Mouse (Mus musculus) ovary, adult 18-20 months (tissue): ENCODE data around the gene Dapl1.
A peak's percentile ranks its signal among the peaks of the same experiment; 100 is the strongest.

Source experiments
- DNase-seq: peaks from one replicate; pipeline ENCODE4 v3.0.0; 2022; ENCODE audit warnings: low spot score, mixed read lengths

Gene Dapl1

DNA sequence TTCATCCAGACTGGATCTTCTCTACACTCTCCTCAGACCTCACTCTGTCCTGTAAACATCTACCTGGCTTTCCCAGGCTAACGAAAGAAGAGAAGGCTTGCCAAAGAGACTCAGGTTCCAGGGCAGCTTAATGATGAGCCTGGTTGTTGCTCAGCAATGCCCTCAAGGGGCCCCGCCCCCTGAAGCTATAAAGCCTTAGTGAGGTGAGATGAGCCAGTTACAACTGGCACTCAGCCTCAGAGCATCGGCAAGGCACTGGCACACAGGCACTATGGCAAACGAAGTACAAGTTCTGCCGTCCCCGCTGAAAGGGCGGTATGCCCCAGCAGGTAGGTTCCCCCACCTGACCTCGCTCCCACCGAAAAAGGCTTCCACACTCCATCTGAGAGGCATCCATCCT lies at the start of gene Dapl1:
Gene Dapl1 (plus strand): TSS at position 216 of the 400 bp plus-strand sequence.
- no peak for DNase-seq

DNA sequence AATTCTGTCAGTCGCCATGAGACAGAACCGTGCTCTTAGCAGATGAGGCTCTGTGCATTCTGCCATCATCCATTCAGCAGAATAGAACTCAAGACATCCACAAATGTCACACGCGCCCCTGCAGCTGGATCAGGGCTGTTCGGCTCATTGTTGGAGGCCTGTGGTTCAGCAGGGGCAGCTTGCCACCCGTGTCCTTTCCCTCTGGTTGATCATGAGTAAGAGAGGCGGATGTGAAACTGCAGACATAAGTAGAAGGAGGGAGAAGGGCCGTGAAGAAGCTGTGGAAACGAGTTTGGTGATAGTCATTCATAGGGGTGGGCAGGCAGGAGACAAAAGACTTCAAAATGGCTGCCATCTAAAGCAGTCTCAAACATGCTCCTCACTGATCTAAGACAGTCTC lies 49.6 kb upstream of the Dapl1 start:
- DNase-seq = no peak

DNA sequence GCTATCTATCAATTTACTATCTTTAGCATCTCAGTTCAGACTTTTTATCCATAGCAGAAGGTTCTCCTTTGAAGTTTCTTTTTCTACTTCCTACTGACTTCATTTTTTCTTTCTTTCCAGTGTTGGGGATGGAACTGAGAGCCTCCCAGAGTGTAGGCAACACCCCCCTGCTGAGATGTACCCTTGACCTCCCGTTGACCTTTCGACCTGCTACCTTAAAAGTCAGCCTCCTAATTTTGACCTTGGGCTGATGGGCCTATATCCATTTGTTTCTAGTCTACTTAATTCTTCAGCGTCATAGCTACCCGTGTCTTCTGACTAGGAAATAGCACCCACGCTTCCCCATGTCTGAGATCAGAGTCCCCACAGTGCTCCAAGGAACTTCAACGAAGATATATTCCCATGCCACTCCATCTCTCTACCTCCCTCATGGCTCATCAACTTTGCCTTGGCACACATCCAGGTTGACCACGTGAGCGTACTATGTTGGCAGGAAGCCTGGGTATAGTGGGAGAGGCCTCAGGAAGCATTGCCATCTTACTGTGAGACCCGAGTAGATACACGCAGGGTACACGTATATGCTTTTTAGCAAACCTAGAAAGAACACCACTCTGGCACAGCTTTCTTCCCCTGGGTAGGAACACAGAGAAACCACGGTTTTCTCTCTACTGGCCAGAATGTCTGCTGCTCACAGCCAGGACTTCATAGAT lies 46.6 kb upstream of the Dapl1 start:
- peak; percentile 77 for DNase-seq

DNA sequence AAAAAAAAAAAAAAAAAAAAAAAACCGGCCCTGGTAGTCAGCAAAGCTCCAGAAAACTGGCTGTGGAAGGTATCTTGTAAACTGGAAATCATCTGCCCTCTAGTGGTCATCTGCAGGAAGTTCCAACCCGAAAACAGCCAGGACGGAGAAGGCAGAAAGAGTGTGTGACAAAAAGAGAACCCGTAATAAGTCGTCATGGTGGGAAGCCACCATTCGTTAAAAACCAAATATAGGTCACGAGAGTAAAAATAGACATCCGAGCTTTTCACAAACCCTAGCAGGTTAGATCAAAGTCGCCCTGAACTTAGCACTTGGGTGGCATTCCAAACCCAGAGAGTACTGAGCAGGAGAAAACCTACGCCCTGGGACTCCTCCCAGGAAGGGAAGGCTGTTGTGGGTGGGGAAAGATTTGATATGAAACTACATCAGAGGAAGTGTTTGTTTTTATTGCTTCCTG lies 45.9 kb upstream of the Dapl1 start:
- DNase-seq = peak; percentile 61

DNA sequence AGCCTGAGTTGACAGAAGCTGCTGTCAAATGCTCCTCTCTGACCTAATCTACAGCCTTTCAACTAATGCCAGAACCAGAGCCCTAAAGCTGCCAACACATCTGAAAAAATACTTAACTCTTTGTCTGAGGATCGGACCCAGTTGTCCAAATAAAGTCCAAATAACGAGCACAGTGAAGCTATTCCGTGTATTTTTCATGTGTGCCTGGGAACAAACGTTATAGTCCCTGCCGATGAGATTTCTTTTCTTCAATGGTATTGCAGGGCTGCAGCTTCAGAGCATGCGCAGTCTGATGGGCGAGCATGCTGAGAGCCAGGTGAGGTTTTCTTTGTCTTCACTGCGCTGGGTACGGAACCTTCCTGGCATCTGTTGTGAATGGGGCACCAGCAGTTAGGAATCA lies 44.6 kb upstream of the Dapl1 start:
- DNase-seq = no peak

DNA sequence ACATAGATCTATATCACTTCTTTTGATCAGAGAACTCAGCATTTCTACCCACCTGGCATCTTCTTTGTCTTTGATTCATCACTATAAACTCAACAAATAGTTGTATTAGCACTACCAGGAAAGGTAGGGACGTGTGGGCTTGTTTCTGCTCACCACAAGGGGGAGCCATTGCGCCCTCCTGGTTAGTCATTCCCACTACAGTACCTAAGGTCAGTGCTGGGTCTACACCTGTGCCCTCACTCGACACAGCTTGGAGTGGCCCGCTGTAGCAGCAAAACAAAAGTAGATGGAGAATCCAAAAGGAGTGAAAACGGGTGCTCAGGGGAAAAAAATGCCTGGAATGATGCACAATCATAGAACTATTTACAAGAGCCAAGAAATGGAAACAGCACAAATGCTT lies 44.0 kb upstream of the Dapl1 start:
- DNase-seq = no peak

DNA sequence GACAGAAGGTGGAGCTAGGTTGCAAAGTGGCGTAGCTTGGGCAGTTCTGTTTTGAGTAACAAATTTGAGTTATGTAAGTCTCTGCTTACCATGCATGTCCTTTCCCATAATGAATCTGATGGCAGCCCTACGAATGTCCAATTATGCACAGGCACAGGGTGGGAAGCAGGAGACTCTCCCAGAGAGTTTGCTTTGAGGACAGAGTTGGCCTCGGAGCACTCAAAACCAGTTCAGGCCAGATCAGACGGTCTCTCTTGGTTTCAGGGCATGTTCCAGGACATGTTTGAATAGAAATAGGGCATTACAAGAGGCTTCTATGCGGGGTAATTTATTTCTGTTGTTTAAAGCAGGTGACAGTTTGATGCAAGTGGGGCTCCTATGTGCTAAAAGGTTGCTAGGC lies 42.8 kb upstream of the Dapl1 start:
- DNase-seq = no peak

DNA sequence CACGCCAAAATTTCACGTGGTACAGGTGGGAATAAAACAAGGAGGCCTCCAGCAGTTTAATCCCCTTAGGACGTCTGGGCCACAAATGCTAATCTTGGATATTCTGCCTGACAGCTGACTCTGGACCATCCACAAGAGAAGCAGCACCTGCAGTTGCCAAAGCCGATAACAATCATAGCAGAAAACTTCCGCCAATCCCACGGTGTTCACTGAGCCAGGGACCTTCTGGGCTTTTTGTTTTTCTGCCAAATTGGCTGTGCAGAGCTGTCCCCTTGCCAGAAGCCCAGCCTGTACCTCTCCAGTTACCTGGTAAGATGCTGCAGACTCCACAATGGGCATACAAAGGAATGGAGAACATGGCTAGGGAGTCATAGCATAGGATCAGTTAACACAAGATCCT lies 37.8 kb upstream of the Dapl1 start:
- no peak for DNase-seq

DNA sequence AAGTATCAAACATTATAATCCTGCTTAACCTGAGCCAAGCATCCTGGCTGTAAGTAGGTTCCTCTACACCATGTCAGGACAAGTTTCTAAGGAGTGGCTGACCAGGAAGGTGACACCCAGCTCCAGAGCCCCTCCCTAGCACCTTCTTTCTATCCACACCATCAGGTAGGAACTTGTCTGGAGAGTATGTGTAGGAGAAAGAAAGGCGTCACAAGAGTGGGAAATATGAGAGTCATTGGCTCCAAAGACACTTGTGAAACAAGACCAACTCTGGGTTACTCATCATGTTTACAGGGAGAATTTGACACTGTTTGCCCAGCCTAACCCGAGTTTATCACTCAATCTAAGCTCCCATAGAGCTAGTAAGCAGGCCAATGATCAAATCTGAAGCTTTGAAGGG lies 36.7 kb upstream of the Dapl1 start:
- DNase-seq = no peak

DNA sequence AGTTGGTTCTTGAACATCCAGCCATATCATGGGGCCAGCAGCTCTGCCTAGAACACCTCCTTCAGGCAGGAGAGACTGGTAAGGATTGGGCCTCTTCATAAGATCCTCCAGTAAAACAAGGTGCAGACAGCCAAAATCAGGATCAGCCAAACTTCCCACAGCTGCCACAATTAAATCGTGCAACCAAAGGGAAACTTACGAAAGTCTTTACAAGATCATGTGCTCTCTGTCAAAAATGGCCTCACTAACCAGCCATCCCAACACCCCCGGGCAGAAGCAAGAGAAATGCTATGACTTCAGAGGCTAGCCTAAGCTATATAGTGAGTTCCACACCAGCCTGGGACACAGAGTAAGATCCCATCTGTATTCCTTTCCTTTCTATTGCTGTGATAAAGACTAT lies 35.9 kb upstream of the Dapl1 start:
- no peak for DNase-seq

DNA sequence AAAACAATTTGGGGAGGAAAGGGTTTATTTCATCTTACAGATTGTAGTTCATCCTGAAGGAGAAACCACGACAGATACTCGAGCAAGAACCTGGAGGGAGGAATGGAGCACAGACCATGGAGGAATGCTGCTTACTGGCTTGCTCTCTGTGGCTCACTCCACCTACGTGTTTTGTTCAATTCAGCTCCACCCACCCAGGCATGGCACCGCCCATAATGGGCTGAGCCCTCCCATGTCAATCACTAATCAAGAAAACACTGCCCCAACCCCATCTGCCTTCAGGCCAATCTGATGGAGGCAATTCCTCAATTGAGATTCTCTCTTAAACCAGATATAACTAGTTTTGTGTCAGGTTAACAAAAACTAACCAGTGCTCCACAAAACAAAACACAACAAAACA lies 35.5 kb upstream of the Dapl1 start:
- no peak for DNase-seq

DNA sequence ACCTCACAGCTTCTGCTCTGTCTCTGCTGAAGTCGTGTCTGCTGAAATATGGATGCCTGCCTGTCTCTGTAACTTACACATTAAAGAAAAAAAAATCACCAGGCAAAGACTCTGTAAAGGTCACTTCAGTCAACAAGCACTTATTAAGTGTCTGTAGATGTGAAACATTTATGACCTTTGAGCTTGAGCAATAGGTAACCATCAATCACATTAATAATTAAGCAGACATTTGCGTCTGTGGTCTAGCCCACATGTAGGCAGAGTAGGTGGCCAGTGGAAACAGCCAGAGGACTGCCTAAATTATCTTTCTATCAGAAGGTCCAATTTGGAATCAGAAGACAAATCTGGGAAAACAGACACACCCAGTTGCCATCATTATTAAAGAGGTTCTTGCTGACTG lies 32.8 kb upstream of the Dapl1 start:
- DNase-seq = no peak

DNA sequence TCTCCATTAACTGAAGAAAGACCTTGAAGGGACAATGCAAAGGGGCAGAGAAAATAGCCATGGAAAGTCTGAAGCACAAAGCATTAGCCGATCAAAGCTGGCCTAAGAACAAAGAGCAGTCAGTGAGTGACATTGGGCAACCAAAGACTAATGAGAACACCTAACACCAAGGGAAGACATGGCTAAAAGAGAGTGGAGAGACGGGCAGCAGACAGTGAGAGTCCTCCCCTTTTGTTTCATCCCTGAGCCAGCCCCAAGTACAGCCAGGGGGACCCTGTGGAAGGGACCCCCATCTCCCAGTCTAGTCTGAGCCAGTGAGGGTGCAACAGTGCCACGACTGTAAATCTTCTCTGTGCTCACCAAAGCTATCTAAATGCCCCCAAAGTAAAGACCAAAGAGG lies 32.4 kb upstream of the Dapl1 start:
- DNase-seq = no peak

DNA sequence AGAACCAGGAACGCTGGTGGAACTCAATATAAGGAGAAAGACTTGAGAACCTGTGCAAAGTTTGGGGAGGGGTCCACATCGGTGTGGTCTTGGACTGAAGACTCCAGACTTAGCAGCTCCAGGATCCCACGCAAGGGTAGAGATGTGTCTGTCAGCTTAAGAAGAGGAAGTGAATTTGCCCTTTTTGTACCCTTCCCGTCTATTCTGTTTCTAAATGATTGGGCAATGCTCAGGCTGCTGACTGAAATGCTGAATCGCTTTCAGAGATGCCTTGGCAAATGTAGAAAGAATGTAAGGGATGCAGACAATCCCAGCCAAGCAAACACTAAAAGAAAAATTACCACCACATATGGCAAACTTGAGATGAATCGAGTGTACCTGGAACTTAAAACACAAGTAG lies 22.4 kb upstream of the Dapl1 start:
- DNase-seq = no peak

DNA sequence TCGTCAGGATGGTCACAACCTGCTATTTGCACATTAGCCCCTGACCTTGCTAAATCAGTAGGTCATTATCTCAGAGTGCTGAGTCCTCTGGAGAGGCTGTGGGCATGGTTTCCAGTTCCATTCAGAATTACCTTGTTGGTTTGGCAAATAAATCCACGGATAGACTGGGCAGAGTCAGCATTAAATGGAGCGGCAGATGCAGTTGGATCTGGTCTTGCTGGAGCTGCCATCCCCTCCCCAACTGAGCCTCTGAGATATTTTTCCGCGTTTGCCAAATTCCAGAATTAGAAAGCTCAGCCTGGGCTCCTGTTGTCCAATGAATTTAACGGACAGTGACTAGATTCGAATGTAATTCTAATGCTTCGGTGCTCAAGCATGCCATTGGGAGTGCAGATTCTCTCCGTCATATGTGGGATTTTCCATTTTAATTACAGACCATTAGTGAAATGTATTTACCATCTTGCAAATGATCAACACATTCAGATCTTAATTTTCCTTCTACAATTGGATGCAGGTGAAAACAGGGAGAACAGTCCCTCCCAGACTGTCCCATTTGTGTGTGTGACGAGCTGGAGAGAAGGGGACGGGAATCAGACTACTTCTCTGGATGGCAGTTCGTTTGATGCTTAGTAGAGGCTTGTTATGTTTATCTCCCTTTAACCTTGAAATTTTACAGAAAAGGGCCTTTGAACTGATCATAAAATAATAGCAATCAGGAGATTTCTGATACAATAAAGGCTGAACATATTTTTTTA lies 20.8 kb upstream of the Dapl1 start:
- DNase-seq = no peak

DNA sequence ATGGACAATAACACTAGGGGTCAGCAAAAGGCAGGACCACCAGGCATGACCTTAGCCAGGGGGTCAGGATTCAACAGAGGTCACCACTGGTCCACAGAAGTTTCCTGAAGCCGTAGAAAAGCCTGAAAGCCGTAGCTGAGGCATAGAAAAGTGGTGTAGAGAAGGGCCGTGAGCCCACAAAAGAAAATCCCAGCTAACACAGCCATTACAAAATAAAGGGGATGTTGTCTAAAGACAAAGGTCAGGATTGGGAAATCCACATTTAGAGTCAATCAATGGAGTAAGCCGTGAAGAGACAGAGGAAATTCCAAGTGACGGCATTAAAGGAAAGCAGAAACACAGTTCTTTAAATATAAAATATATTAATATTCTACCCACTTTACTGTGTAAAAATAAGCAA lies 18.8 kb upstream of the Dapl1 start:
- DNase-seq = no peak

DNA sequence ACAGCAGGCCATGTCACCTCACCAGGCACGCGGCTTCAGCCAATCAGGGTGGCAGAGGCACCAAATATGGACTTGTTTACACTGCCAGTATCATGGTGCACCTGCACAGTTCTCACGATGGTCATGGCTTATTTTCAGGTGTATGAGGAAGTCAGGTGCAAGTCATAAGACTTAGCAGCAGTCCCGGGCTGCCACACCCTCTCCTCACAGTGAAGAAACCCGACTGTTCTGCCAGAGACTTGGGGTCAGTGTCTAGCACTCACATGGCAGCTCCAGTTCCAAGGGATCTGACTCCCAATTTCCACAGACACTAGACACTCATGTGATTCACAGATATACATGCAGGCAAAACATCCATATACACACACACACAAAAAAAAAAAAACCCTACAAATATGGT lies 18.1 kb upstream of the Dapl1 start:
- no peak for DNase-seq

DNA sequence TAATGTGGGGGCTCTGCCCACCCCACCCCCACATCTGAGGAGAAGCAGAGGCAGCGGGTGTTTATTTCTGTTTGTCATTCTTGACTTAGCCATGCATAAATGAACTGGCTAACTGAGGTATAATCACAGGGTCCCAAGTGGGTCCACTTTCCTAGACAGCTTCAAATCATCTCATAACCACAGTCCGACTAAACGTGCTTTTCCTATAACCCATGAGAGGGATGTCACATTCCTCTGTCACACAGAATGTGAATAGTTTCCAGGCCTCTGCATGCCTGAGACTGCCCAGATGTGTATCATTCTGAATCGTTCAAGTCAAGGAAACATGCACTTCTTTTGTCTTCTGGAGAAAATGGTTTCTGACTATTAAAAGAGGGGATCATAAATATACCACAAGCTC lies 17.4 kb upstream of the Dapl1 start:
- no peak for DNase-seq

DNA sequence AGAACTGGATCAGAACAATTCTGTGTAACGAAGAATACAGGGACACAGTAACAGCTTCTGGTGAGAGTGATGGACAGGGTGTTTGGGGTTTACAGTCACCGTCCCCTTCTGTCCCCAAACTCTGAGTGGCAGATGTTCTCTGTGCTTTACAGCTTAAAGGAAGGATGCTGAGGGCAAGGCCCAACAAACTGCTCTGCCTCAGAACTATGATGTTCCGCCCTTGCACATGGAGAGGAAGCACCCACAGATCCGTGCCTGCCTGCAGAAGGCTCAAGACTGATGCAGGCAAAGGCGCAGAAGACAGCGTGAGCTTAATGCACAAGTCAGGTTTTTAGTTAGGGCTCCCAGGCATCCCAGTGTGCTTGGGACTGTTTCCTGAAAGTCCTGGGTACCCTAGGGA lies 16.5 kb upstream of the Dapl1 start:
- no peak for DNase-seq

DNA sequence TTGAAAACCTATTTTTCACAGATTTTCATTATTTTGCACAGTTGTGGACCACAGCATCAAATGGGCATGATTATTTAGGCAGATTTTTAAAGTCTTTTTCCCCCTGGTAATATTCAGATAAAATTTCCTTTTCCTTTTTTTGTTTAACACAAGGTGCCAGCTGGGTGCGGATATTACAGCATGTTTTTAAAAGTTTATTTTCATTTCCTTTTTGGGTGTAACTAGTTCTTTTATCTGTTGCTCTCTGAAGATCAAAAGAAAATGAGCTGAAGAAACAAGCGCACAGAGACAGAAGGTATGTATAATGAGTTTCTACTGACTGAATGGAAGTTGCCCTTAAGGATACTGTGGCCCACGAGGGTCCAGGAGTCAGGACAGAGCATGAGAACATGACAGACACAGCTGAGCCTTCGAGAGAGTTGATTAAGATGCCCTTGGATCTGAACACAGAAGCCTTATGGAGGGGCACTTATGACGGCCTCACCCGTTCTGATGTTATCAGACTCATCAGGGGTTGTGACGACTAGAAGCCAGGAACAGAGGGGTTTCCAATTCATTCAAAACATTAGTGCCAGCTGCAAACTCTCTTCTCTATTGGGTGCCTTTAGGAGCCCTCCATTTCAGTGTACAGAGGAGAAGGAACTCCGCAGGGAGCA lies 14.7 kb upstream of the Dapl1 start:
- no peak for DNase-seq

DNA sequence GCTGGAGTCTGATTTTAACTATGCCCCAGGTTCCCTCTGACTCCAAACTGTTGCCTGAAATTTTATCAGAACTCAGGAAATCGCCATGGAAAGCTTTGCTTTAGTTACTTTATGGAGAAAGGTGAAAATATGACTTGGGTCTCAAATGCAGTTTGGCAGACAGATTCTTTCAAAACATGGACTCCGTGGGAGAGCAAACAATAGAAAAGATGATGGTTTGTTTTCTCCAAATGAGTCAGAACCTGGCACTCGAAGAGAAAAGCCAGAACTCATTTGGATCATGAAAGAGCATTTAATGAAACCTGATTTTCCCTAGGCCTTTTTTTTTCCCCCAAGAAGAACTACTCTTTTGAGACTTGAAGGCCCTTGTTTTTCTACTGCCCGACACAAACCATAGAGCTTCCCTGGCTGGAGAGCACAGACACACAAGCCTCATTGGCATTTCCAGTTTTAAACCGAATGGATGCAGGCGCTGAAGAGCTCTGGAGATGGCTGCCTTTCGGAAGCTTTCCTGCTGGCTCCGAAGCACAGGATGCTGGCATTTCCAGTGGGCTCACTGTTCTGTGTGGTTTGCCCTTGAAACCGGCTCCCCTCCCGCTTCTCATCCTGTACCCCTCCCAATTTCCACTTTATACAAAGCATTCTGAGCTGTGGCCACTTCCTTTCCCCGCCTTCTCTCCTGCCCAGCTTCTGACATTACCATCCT lies 14.0 kb upstream of the Dapl1 start:
- no peak for DNase-seq

DNA sequence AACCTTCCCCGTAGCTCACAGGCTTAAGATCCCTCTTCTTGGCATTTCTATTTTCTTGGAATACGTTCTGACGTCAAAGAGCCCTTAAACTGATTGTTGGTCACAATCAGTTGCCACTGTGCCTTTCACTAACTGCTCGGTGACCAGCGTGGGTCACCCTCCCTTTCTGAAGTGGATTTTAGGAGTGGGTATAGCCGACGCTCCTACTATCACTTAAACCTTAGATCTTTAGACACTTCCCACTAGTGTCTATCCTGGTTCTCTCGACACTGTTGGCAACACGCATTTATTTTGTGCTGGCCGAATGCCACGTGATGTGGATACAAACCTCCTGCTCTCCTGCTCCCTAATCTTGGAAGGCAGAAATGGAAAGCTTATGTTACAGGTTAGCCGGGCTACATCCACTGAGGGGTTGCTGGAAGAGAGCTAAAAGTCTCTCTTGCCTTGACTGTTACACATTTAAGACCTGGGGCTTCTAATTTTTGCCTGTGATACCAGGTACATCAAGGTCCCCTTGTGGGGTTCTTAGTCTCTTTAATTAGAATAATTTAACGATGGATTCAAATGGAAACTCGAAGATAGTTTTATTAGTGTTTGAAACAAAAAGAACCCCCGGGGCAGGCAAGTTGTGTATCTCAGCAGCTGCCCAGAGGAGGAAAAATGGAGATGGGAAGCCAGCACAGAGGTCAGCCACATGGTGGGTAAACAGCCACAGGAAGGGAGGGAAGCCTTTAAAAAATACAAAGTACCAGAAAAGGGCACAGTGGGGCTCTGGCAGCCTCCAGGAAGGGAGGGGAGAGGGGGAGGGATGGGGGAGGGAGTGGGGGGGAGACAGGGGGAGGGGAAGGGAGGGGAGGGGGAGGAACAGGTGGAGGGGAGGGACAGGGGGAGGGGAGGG lies 13.2 kb upstream of the Dapl1 start:
- no peak for DNase-seq
